Mouse (Mus musculus) limb, embryonic 13.5 days (tissue): Measurements from ENCODE around the gene Kdm4c. TPM values are rescaled to one million over a fixed set of nuclear protein-coding genes. Genes with fewer than 3 reads are reported as not detected.
"Not testable (repeated sequence)": the region's sequence is repeated elsewhere in the genome, so short reads cannot be mapped to it uniquely, and the experiment has no call there.

Experiments used
- ATAC-seq: fragments of 200-750 bp; cut with Nextera tagmentation; 2 replicates; pipeline ENCODE4 v1.8.0; 2017; ENCODE audit warnings: low read depth, moderate number of reproducible peaks, moderate TSS enrichment; ENCODE audit not compliant: low FRiP score
- H3K27ac ChIP-seq: fragments of 300-500 bp; sonication (generic); 2 replicates; pipeline ENCODE4 v1.5.1; 2015; ENCODE audit warnings: inconsistent platforms, mild to moderate bottlenecking, moderate library complexity
- H3K27me3 ChIP-seq: fragments of 300-500 bp; sonication (generic); 2 replicates; pipeline ENCODE4 v1.6.1; 2015; ENCODE audit warnings: mild to moderate bottlenecking, inconsistent platforms
- H3K36me3 ChIP-seq: fragments of 300-500 bp; sonication (generic); 2 replicates; pipeline ENCODE4 v1.6.1; 2015; ENCODE audit warnings: inconsistent platforms, mild to moderate bottlenecking, moderate library complexity
- H3K4me1 ChIP-seq: fragments of 300-500 bp; sonication (generic); 2 replicates; pipeline ENCODE4 v1.6.1; 2015; ENCODE audit warnings: inconsistent platforms
- H3K4me2 ChIP-seq: fragments of 300-500 bp; sonication (generic); replicated peaks from 2 replicates; pipeline ENCODE4 v1.6.1; 2015; ENCODE audit warnings: inconsistent platforms, mild to moderate bottlenecking, moderate library complexity
- H3K4me3 ChIP-seq: fragments of 300-500 bp; sonication (generic); 2 replicates; pipeline ENCODE4 v1.5.1; 2015; ENCODE audit warnings: moderate library complexity, mild to moderate bottlenecking, inconsistent platforms
- H3K9ac ChIP-seq: fragments of 300-500 bp; sonication (generic); 2 replicates; pipeline ENCODE4 v1.6.1; 2015; ENCODE audit warnings: mild to moderate bottlenecking, inconsistent platforms
- H3K9me3 ChIP-seq: fragments of 300-500 bp; sonication (generic); 2 replicates; pipeline ENCODE4 v1.6.1; 2016; ENCODE audit warnings: inconsistent platforms
- whole genome bisulfite sequencing: fragments of 180-500 bp; shearing (Covaris S2); methylation state at CpG from one replicate; pipeline ENCODE4 v1.1.7; 2015; 5-methylcytosine and 5-hydroxymethylcytosine counted together
- polyA plus RNA-seq: library from polyadenylated mRNA; unstranded; fragments of >200 nt; fragmentation: Nextera tagmentation; extraction: Ambion mirVana; gene quantifications from 2 replicates; pipeline ENCODE4 v1.2.1, GENCODE M21; 2015

Gene Kdm4c
- 15.0 and 15.9 TPM in 2 replicates for polyA plus RNA-seq

DNA sequence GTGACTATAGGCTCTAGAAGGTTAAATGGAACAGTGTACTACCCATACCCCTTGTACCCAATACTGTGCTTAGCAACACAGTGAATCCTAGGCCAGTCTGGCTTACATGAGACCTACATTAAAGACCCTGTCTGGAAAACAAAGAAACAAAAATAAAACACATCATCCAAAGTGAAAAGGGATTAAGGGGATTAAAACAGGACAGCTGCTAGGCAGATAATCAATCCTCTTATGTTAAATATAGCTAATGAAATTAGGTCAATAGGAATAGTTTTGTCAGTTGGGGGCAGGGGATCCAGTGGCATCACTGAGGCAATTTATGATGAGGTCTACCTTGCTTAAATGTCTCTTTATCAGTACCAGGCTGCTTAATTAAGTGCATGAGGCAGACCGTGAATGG, at the start of gene Kdm4c:
Kdm4c (plus strand) TSS at position 322 of the 400 bp plus-strand sequence.
- Histone ChIP-seq H3K4me2 (no peak within 1 kb of the TSS), H3K9me3 (no peaks in the 10 kb centered on the region), H3K4me3 (no peak within 1 kb of the TSS), H3K27me3 (no peaks in the 10 kb centered on the region), H3K36me3 (no peaks in the 10 kb centered on the region), H3K27ac (no peak within 1 kb of the TSS), H3K9ac (no peak within 1 kb of the TSS), H3K4me1 (no peaks in the 10 kb centered on the region)
- WGBS, result 82% methylated on average over 1 of the region's 1 CpGs
- no peak for ATAC-seq

DNA sequence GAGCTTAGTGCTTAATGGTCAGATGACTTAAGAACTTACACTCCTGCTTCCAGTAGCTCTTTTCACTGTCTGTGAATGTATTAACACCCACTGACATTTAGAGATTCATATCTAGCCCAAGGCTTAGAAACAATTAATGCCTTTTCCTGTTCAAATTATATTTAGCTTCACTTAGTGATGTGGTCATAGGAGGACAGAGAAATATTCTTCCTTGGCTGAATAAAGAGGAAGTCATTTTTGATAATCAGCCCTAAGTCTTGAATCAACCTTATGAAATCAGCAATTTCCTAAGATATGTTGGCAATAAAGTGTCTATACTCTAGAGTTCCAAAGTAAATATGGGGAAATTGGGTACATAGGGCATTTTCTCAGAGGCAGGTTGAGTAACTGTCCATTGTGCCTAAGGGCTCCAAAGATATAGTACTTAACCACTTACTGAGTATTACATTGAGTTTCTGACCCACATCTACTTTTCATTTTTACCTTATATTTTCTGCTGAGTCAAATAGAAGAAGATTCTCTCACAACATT, 41.0 kb upstream of the Kdm4c start:
- ATAC-seq, result no peak
- H3K4me2 ChIP-seq, result no peak overlapping the region
- no peak overlapping the region for H3K27ac ChIP-seq
- no peaks in the 10 kb centered on the region for H3K4me1 ChIP-seq
- no peak overlapping the region for H3K9ac ChIP-seq
- H3K4me3 ChIP-seq, result no peak overlapping the region
- no peaks in the 10 kb centered on the region for H3K9me3 ChIP-seq
- H3K36me3 ChIP-seq, result no peaks in the 10 kb centered on the region
- no peaks in the 10 kb centered on the region for H3K27me3 ChIP-seq

- not testable (repeated sequence) for H3K27ac ChIP-seq, H3K9ac ChIP-seq, H3K4me1 ChIP-seq, H3K4me2 ChIP-seq, H3K4me3 ChIP-seq, H3K9me3 ChIP-seq, H3K36me3 ChIP-seq, ATAC-seq, H3K27me3 ChIP-seq
- 88% methylated on average over 1 of the region's 1 CpGs for WGBS
These were observed 20.5 kb upstream of the Kdm4c start for GRCm38 (mm10) chr4:74221780-74222179.

GRCm38 (mm10) chr4:74222360-74222759, 19.9 kb upstream of the Kdm4c start:
- Histone ChIP-seq H3K9ac (no peak overlapping the region), H3K4me2 (no peak overlapping the region), H3K27ac (no peak overlapping the region), H3K4me3 (no peak overlapping the region), H3K4me1 (no peaks in the 10 kb centered on the region), H3K36me3 (no peaks in the 10 kb centered on the region), H3K27me3 (no peaks in the 10 kb centered on the region), H3K9me3 (no peaks in the 10 kb centered on the region)
- 41% methylated on average over 3 of the region's 3 CpGs for WGBS
- ATAC-seq, result no peak

DNA sequence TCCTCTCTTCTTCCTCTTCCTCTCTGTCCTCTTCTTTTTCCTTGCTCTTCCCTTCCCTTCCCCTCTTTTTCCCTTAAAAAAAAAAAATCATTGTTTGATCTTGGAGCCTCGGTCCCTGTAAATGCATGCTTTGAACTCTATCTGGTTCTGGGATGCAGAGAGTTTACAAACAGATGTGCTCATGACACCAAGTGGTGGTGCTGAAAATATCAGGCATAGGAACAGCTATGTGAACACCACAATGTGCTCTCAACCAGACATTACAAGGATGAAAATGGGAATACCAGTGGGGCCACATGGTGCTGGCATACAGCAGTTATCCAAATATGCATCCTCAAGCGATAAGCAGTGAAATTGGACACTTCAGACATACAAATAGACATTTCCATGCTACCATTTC, 18.1 kb upstream of the Kdm4c start:
- Histone ChIP-seq H3K27ac (no peak overlapping the region), H3K4me2 (no peak overlapping the region), H3K27me3 (no peaks in the 10 kb centered on the region), H3K4me3 (no peak overlapping the region), H3K9ac (no peak overlapping the region), H3K9me3 (no peaks in the 10 kb centered on the region), H3K36me3 (no peaks in the 10 kb centered on the region), H3K4me1 (no peaks in the 10 kb centered on the region)
- ATAC-seq, result 0 out of 2 replicates have a peak, but pooled peaks have one; percentile 35
- WGBS, result 68% methylated on average over 2 of the region's 2 CpGs

DNA sequence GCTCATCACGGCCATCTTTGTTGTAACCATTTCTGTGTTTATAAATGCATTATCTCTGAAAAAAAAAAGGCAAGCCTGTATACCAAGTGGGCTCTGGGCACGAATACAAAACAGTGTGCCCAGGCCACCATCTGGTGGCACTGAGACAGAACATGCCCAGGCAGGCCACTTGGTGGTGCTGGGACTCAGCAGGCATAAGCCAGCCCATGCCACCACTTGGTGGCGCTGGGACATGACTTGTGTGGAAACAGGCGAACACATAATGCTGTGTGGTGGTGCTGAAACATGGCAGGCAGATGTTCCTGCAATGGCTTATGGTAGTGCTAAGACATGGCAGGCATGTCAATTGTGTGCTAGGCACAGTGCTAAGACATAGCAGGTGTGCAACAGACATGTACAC, 11.3 kb upstream of the Kdm4c start:
- H3K9ac ChIP-seq, result no peak overlapping the region
- H3K4me1 ChIP-seq, result no peaks in the 10 kb centered on the region
- 75% methylated on average over 4 of the region's 4 CpGs for WGBS
- no peak overlapping the region for H3K4me3 ChIP-seq
- H3K27ac ChIP-seq, result no peak overlapping the region
- H3K36me3 ChIP-seq, result no peaks in the 10 kb centered on the region
- H3K4me2 ChIP-seq, result no peak overlapping the region
- H3K27me3 ChIP-seq, result no peaks in the 10 kb centered on the region
- ATAC-seq, result no peak
- H3K9me3 ChIP-seq, result no peaks in the 10 kb centered on the region

- H3K4me2 ChIP-seq, result no peak overlapping the region
- H3K4me1 ChIP-seq, result no peaks in the 10 kb centered on the region
- 60% methylated on average over 5 of the region's 5 CpGs for WGBS
- H3K36me3 ChIP-seq, result no peaks in the 10 kb centered on the region
- no peak overlapping the region for H3K4me3 ChIP-seq
- no peaks in the 10 kb centered on the region for H3K9me3 ChIP-seq
- no peaks in the 10 kb centered on the region for H3K27me3 ChIP-seq
- no peak overlapping the region for H3K27ac ChIP-seq
- ATAC-seq, result 0 out of 2 replicates have a peak, but pooled peaks have one; percentile 37
- no peak overlapping the region for H3K9ac ChIP-seq
These were observed 10.9 kb upstream of the Kdm4c start for GRCm38 (mm10) chr4:74231405-74231804.

GRCm38 (mm10) chr4:74233534-74233933, 8.8 kb upstream of the Kdm4c start:
- 86% methylated on average over 3 of the region's 3 CpGs for WGBS
- 0 out of 2 replicates have a peak, but pooled peaks have one; percentile 5 for ATAC-seq

DNA sequence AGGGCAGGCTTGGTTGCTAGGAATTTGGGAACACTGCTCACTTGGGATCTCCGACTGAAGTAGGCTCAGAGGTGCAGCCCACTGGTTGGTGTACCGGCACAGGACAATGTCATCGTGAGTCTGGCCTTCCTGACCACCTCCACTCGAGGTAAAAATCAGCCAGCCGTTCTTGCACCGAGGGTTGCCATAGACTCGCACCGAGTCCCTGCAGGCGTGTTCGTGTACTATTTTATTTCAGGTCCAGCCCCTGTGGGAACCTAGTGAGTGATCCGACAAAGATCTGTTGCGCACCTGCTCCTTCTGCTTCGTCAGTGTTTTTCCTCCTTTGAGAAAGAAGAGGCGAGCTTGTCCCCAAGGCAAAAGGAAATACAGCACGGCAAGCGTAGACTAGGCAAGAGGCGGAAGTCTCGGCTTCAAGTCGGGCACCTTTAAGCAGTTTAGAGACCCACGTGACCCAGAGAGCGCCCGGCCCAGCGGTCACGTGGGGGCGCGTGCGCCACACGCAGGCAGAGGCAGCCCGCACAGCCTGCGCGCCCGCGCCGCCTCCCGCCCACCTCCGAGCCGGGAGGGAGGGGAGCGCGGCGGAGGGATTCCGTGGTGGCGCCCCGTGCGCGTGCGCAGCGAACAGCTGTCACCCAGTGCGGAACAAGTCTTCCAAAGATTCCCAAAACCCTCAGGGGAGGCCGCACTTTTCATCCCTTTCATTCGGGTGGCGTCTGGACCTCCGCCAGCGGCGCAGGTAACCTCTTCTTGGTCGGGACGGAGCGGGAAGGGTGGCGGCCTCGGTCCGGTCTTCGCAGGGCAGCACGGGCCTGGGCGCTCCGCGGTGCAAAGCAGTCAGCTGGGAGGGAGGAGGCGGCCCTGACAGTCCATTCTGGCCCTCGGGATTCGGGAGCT, 9.3 kb downstream of the Kdm4c start:
- Histone ChIP-seq H3K4me1 (no peaks in the 10 kb centered on the region; the same call in 1 of the 2 replicates), H3K9ac (peak overlapping the region; percentile 93), H3K36me3 (no peaks in the 10 kb centered on the region), H3K4me3 (peak overlapping the region; percentile 89), H3K4me2 (peak overlapping the region; percentile 67), H3K27ac (peak overlapping the region; percentile 74; the same call in 1 of the 2 replicates), H3K27me3 (no peaks in the 10 kb centered on the region), H3K9me3 (no peaks in the 10 kb centered on the region)
- peak; percentile 98 for ATAC-seq
- under 1% methylated on average over 59 of the region's 68 CpGs for WGBS

More at GRCm38 (mm10) chr4:74233534-74233933, 8.8 kb upstream of the Kdm4c start:
- Histone ChIP-seq H3K36me3 (no peaks in the 10 kb centered on the region), H3K4me1 (no peaks in the 10 kb centered on the region), H3K9me3 (no peaks in the 10 kb centered on the region), H3K4me2 (no peak overlapping the region), H3K27me3 (no peaks in the 10 kb centered on the region), H3K9ac (no peak overlapping the region), H3K27ac (no peak overlapping the region), H3K4me3 (no peak overlapping the region)

- Histone ChIP-seq H3K4me1 (no peaks in the 10 kb centered on the region; the same call in 1 of the 2 replicates), H3K4me2 (peak overlapping the region; percentile 67), H3K9me3 (no peaks in the 10 kb centered on the region), H3K36me3 (no peaks in the 10 kb centered on the region), H3K9ac (peak overlapping the region; percentile 93), H3K4me3 (peak overlapping the region; percentile 89), H3K27ac (peak overlapping the region; percentile 74; the same call in 1 of the 2 replicates), H3K27me3 (no peaks in the 10 kb centered on the region)
- peak; percentile 24 for ATAC-seq
- under 1% methylated on average over 46 of the region's 46 CpGs for WGBS
These were observed 10.2 kb downstream of the Kdm4c start for GRCm38 (mm10) chr4:74252245-74253105.

DNA sequence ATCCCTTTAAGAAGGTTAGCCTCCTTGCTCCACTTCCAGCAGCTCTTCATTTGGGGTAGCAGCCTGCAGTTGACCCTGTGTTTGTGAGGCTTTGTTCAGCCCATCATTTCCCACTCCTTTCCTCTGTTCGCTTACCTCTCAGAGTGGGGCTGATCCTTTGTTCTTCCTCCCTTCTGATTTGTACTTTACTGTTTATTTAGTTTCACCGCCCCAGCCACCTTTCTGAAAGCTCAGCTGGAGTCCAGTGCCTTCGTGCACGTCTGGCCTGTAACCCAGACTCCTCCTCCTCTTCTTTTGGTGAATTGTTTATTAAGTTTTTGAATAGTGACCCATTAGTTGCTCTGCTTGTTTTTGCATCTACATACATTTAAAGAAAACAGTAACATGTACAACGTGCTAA, 15.6 kb downstream of the Kdm4c start:
- WGBS, result 50% methylated on average over 5 of the region's 5 CpGs
- H3K4me1 ChIP-seq, result no peaks in the 10 kb centered on the region; the same call in 1 of the 2 replicates
- no peak overlapping the region for H3K9ac ChIP-seq
- H3K4me2 ChIP-seq, result no peak overlapping the region
- H3K36me3 ChIP-seq, result no peaks in the 10 kb centered on the region
- no peak overlapping the region for H3K27ac ChIP-seq
- no peak for ATAC-seq
- no peaks in the 10 kb centered on the region for H3K27me3 ChIP-seq
- no peaks in the 10 kb centered on the region for H3K9me3 ChIP-seq
- H3K4me3 ChIP-seq, result no peak overlapping the region

GRCm38 (mm10) chr4:74258538-74258937, 16.2 kb downstream of the Kdm4c start:
- H3K4me3 ChIP-seq, result no peak overlapping the region
- no peaks in the 10 kb centered on the region for H3K4me1 ChIP-seq
- no peak for ATAC-seq
- no peaks in the 10 kb centered on the region for H3K27me3 ChIP-seq
- 44% methylated on average over 1 of the region's 1 CpGs for WGBS
- no peak overlapping the region for H3K4me2 ChIP-seq
- H3K9me3 ChIP-seq, result no peaks in the 10 kb centered on the region
- no peak overlapping the region for H3K27ac ChIP-seq
- H3K9ac ChIP-seq, result no peak overlapping the region
- H3K36me3 ChIP-seq, result 0 out of 2 replicates have a peak, but pooled peaks cover under 1% of the 10 kb centered on the region
